Mouse (Mus musculus) kidney, adult 2 months (tissue): ENCODE measurements around the gene Zkscan16.

Source experiments
- CTCF ChIP-seq: fragments of 200-500 bp; conservative IDR thresholded peaks from 2 replicates; pipeline ENCODE4 v1.5.1; 2011; ENCODE audit warnings: low read depth, mild to moderate bottlenecking, control low read depth, low read length, moderate library complexity, mixed read lengths; ENCODE audit not compliant: insufficient read depth, insufficient read length
- POLR2A ChIP-seq: fragments of 200-500 bp; IDR thresholded peaks from one replicate; pipeline ENCODE4 v1.6.1; 2011; ENCODE audit warnings: low read depth, low read length, control low read depth

GRCm38 (mm10) chr4:58912629-58913335, 30.6 kb upstream of the Zkscan16 start, which contains the start of gene Ecpas:
- TF ChIP-seq CTCF: no peak
- peak; percentile 44 for TF ChIP-seq POLR2A
